Mouse (Mus musculus): Measurements from ENCODE around the gene Casp14. TPM values are rescaled to one million over a fixed set of nuclear protein-coding genes. Genes with fewer than 3 reads are reported as not detected.
A peak's percentile ranks its signal among the peaks of the same experiment; 100 is the strongest.

Casp14 gene
- not detected in 2 replicates for polyA plus RNA-seq (2014; fragmentation: Nextera tagmentation; extraction: Ambion mirVana)

DNA sequence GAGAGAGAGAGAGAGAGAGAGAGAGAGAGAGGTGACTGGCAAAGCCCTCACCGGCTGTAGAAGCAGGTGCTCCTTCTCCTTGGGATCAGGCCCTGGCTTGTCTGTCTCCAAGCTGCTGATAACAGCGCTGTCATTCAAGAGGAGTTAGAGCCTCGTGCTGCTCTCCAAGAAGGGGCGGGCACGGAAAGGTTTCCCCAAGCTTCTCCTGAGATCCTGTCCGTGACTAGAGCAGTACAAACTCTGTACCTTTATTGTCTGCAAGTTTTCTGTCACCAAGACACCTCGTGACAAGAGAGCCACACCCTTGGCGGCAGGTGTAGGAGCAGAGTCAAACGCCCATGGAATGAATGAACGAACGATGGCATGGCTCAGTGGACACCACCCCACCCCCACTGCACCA is at the start of gene Casp14:
TSS of gene Casp14 (minus strand) at position 239 of the 400 bp plus-strand sequence.
- no peak for ATAC-seq (ENCODE audit: low FRiP score)
- no peak within 1 kb of the TSS for H3K9ac ChIP-seq

GRCm38 (mm10) chr10:78765570-78765969 is 47.5 kb upstream of the Casp14 start:
- Histone ChIP-seq H3K36me3 (replicated peaks; ENCODE audit: control insufficient read depth, insufficient read depth) (no peaks in the 10 kb centered on the region), H3K9me3 (ENCODE audit: control insufficient read depth, low read length) (peaks cover 8% of the 10 kb centered on the region; the same call in 1 of the 2 replicates), H3K9ac (no peak overlapping the region), H3K4me2 (replicated peaks) (no peak overlapping the region), H3K27me3 (ENCODE audit: control insufficient read depth, insufficient read depth, low read length) (no peaks in the 10 kb centered on the region), H3K4me3 (replicated peaks; ENCODE audit: low read length) (no peak overlapping the region), H3K27ac (no peak overlapping the region), H3K4me1 (replicated peaks; ENCODE audit: control insufficient read depth, insufficient read depth, low read length) (no peaks in the 10 kb centered on the region)
- 86% methylated on average over 1 of the region's 1 CpGs for WGBS
- no peak for DNase-seq (ENCODE audit: low spot score)
- ATAC-seq (ENCODE audit: low FRiP score), result no peak

More for the DNA sequence above, at the start of gene Casp14:
- Histone ChIP-seq H3K27me3 (ENCODE audit: control insufficient read depth, insufficient read depth, low read length) (no peaks in the 10 kb centered on the region), H3K9me3 (ENCODE audit: control insufficient read depth, low read length) (no peaks in the 10 kb centered on the region), H3K27ac (no peak within 1 kb of the TSS), H3K4me2 (replicated peaks) (no peak within 1 kb of the TSS), H3K4me1 (replicated peaks; ENCODE audit: control insufficient read depth, insufficient read depth, low read length) (no peaks in the 10 kb centered on the region), H3K4me3 (replicated peaks; ENCODE audit: low read length) (no peak within 1 kb of the TSS), H3K36me3 (replicated peaks; ENCODE audit: control insufficient read depth, insufficient read depth) (no peaks in the 10 kb centered on the region)
- DNase-seq (ENCODE audit: low spot score), result no peak
- WGBS, result 67% methylated on average over 10 of the region's 11 CpGs

- 31% methylated on average over 6 of the region's 6 CpGs for WGBS
- H3K27ac ChIP-seq, result no peak overlapping the region
- peaks cover 6% of the 10 kb centered on the region; the same call in 1 of the 2 replicates for H3K4me1 ChIP-seq (replicated peaks; ENCODE audit: control insufficient read depth, insufficient read depth, low read length)
- H3K4me2 ChIP-seq (replicated peaks), result no peak overlapping the region
- no peaks in the 10 kb centered on the region for H3K9me3 ChIP-seq (ENCODE audit: control insufficient read depth, low read length)
- peak; percentile 84 for DNase-seq (ENCODE audit: low spot score)
- no peaks in the 10 kb centered on the region for H3K27me3 ChIP-seq (ENCODE audit: control insufficient read depth, insufficient read depth, low read length)
- no peak for ATAC-seq (ENCODE audit: low FRiP score)
- H3K4me3 ChIP-seq (replicated peaks; ENCODE audit: low read length), result no peak overlapping the region
- H3K36me3 ChIP-seq (replicated peaks; ENCODE audit: control insufficient read depth, insufficient read depth), result no peaks in the 10 kb centered on the region
- H3K9ac ChIP-seq, result no peak overlapping the region
Measured at GRCm38 (mm10) chr10:78756021-78756420, 37.9 kb upstream of the Casp14 start.

DNA sequence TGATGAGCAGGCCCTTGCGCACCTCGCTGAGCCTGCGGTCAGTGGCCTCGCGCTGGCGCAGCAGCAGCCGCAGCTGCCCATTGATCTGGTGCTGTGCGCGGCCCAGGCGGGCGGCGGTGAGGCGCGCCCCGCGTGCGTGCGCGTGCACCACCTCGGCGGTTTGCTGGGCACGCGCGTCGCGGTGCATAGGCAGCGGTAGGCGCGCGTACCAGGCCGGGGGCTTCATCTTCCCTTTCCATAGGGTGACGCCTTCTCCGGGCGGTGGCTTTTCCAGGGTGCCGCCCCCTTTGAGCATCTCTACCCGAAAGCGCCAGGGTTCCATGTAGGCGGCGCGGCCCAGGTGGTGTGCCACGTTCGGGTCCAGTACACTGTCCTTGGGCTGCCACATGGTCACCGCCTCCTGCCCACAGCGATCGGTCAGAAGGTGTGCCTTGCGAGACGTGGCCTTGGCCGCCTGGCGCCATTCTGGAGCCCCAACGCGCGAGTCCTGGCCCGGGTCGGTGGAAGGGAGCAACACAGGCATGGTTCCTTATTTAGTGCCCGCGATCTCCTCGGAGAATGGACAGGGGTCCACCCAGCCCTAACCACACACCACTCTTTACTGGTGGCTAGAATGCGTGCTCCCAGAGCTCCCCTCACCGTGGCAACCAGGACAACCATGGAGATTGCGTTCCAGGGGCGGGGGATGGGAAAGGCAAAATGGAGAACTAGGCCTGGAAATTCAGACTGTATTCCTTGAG is 34.5 kb upstream of the Casp14 start, which contains the start of gene Ccdc105:
TSS of gene Ccdc105 (minus strand) at position 614 of the 740 bp plus-strand sequence.
- H3K9me3 ChIP-seq (ENCODE audit: control insufficient read depth, low read length), result no peaks in the 10 kb centered on the region
- WGBS, result under 1% methylated on average over 61 of the region's 61 CpGs
- peak within 1 kb of the TSS; percentile 94 for H3K4me2 ChIP-seq (replicated peaks)
- peak within 1 kb of the TSS; percentile 52 for H3K4me3 ChIP-seq (replicated peaks; ENCODE audit: low read length)
- ATAC-seq (ENCODE audit: low FRiP score) (peak; percentile 95), DNase-seq (ENCODE audit: low spot score) (peak; percentile 92)
- no peaks in the 10 kb centered on the region for H3K36me3 ChIP-seq (replicated peaks; ENCODE audit: control insufficient read depth, insufficient read depth)
- peaks cover 6% of the 10 kb centered on the region; the same call in 1 of the 2 replicates for H3K4me1 ChIP-seq (replicated peaks; ENCODE audit: control insufficient read depth, insufficient read depth, low read length)
- H3K9ac ChIP-seq, result peak within 1 kb of the TSS; percentile 86
- no peaks in the 10 kb centered on the region for H3K27me3 ChIP-seq (ENCODE audit: control insufficient read depth, insufficient read depth, low read length)
- peak within 1 kb of the TSS; percentile 92 for H3K27ac ChIP-seq

- Histone ChIP-seq H3K9ac (no peak overlapping the region), H3K4me2 (replicated peaks) (no peak overlapping the region), H3K9me3 (ENCODE audit: control insufficient read depth, low read length) (no peaks in the 10 kb centered on the region), H3K36me3 (replicated peaks; ENCODE audit: control insufficient read depth, insufficient read depth) (no peaks in the 10 kb centered on the region), H3K4me1 (replicated peaks; ENCODE audit: control insufficient read depth, insufficient read depth, low read length) (peaks cover 6% of the 10 kb centered on the region; the same call in 1 of the 2 replicates), H3K27me3 (ENCODE audit: control insufficient read depth, insufficient read depth, low read length) (no peaks in the 10 kb centered on the region), H3K27ac (no peak overlapping the region), H3K4me3 (replicated peaks; ENCODE audit: low read length) (no peak overlapping the region)
- ATAC-seq (ENCODE audit: low FRiP score), result no peak
- DNase-seq (ENCODE audit: low spot score), result no peak
- WGBS, result 91% methylated on average over 6 of the region's 6 CpGs
Measured at GRCm38 (mm10) chr10:78748946-78749345, 30.9 kb upstream of the Casp14 start.

GRCm38 (mm10) chr10:78748161-78748560 is 30.1 kb upstream of the Casp14 start:
- WGBS, result 80% methylated on average over 13 of the region's 13 CpGs
- Histone ChIP-seq H3K4me2 (replicated peaks) (peak overlapping the region; percentile 56), H3K9ac (no peak overlapping the region), H3K4me3 (replicated peaks; ENCODE audit: low read length) (peak overlapping the region; percentile 34), H3K9me3 (ENCODE audit: control insufficient read depth, low read length) (no peaks in the 10 kb centered on the region), H3K27ac (no peak overlapping the region), H3K36me3 (replicated peaks; ENCODE audit: control insufficient read depth, insufficient read depth) (no peaks in the 10 kb centered on the region), H3K27me3 (ENCODE audit: control insufficient read depth, insufficient read depth, low read length) (no peaks in the 10 kb centered on the region), H3K4me1 (replicated peaks; ENCODE audit: control insufficient read depth, insufficient read depth, low read length) (peaks cover 6% of the 10 kb centered on the region; the same call in 1 of the 2 replicates)
- no peak for ATAC-seq (ENCODE audit: low FRiP score)
- no peak for DNase-seq (ENCODE audit: low spot score)

DNA sequence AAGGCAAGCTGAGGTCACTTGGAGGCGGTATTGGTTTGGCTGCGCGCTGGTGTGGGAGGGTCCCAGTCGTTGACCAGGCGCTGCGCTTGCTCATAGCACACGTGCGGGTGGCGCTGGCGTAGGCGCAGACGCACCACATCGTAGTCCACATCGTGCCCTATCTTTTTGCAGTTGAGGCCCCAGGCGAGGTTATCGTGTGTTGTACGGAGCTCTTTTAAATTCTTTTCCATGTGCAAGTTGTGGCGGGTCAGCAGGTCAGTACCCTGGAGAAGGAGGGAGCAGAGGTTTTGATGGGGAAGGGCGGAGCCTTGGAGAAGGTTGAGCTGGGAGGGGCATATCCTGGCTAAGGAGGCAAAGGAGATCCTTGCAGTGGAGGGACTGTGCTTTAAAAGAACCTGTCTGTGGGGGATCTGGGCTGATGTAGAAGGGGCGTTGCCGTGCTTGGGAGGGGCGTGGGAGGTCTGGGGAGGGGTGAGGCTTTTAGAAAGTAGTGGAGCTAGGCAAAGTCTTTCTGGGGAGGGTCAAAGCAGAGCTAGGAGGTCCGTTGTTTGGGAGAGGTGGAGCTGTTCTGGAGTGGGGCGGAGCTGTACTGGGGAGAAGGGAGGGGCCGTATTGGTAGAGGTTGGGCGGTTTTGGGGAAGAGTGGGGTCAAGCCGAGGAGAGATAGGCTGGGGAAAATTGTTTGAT is 29.1 kb upstream of the Casp14 start:
- Histone ChIP-seq H3K9me3 (ENCODE audit: control insufficient read depth, low read length) (no peaks in the 10 kb centered on the region), H3K36me3 (replicated peaks; ENCODE audit: control insufficient read depth, insufficient read depth) (no peaks in the 10 kb centered on the region), H3K9ac (peak overlapping the region; percentile 47), H3K4me2 (replicated peaks) (peak overlapping the region; percentile 56), H3K4me3 (replicated peaks; ENCODE audit: low read length) (peak overlapping the region; percentile 34), H3K4me1 (replicated peaks; ENCODE audit: control insufficient read depth, insufficient read depth, low read length) (peaks cover 6% of the 10 kb centered on the region; the same call in 1 of the 2 replicates), H3K27ac (no peak overlapping the region), H3K27me3 (ENCODE audit: control insufficient read depth, insufficient read depth, low read length) (no peaks in the 10 kb centered on the region)
- under 1% methylated on average over 27 of the region's 27 CpGs for WGBS
- DNase-seq (ENCODE audit: low spot score) (peak; percentile 63), ATAC-seq (ENCODE audit: low FRiP score) (peak; percentile 86)

GRCm38 (mm10) chr10:78745453-78746232 is 27.5 kb upstream of the Casp14 start:
- 63% methylated on average over 4 of the region's 4 CpGs for WGBS
- no peak for DNase-seq (ENCODE audit: low spot score)

GRCm38 (mm10) chr10:78743721-78744120 is 25.6 kb upstream of the Casp14 start:
- Histone ChIP-seq H3K4me2 (replicated peaks) (no peak overlapping the region), H3K9me3 (ENCODE audit: control insufficient read depth, low read length) (no peaks in the 10 kb centered on the region), H3K27me3 (ENCODE audit: control insufficient read depth, insufficient read depth, low read length) (no peaks in the 10 kb centered on the region), H3K9ac (no peak overlapping the region), H3K27ac (no peak overlapping the region), H3K4me1 (replicated peaks; ENCODE audit: control insufficient read depth, insufficient read depth, low read length) (no peaks in the 10 kb centered on the region), H3K4me3 (replicated peaks; ENCODE audit: low read length) (no peak overlapping the region), H3K36me3 (replicated peaks; ENCODE audit: control insufficient read depth, insufficient read depth) (no peaks in the 10 kb centered on the region)
- ATAC-seq (ENCODE audit: low FRiP score) (no peak), DNase-seq (ENCODE audit: low spot score) (no peak)

More at GRCm38 (mm10) chr10:78745453-78746232, 27.5 kb upstream of the Casp14 start:
- H3K4me1 ChIP-seq (replicated peaks; ENCODE audit: control insufficient read depth, insufficient read depth, low read length), result no peaks in the 10 kb centered on the region
- no peak overlapping the region for H3K9ac ChIP-seq
- ATAC-seq (ENCODE audit: low FRiP score), result no peak
- H3K27ac ChIP-seq, result no peak overlapping the region
- no peaks in the 10 kb centered on the region for H3K27me3 ChIP-seq (ENCODE audit: control insufficient read depth, insufficient read depth, low read length)
- no peak overlapping the region for H3K4me2 ChIP-seq (replicated peaks)
- no peak overlapping the region for H3K4me3 ChIP-seq (replicated peaks; ENCODE audit: low read length)
- no peaks in the 10 kb centered on the region for H3K36me3 ChIP-seq (replicated peaks; ENCODE audit: control insufficient read depth, insufficient read depth)
- H3K9me3 ChIP-seq (ENCODE audit: control insufficient read depth, low read length), result no peaks in the 10 kb centered on the region

Measured in hindbrain, embryonic 14.5 days (tissue).